Mouse (Mus musculus) small intestine, adult 2 months (tissue): ENCODE results near the gene Nav2.

Experiments used
- CTCF ChIP-seq: fragments of 200-500 bp; IDR thresholded peaks from 2 replicates; pipeline ENCODE4 v1.5.1; 2012; ENCODE audit warnings: low read depth, mild to moderate bottlenecking, control low read depth, inconsistent platforms, low read length, moderate library complexity, mixed read lengths; ENCODE audit not compliant: insufficient replicate concordance, insufficient read length; ENCODE audit errors: extremely low read depth
- POLR2A ChIP-seq: fragments of 200-500 bp; IDR thresholded peaks from 2 replicates; pipeline ENCODE4 v1.6.1; 2012; ENCODE audit warnings: low read depth, mild to moderate bottlenecking, control low read depth, inconsistent platforms, low read length, moderate library complexity

GRCm38 (mm10) chr7:49418841-49419240, 510.3 kb downstream of the Nav2 start:
- no peak for TF ChIP-seq CTCF
- TF ChIP-seq POLR2A = no peak
